Mouse (Mus musculus) c-Kit-negative CD71-positive TER-119-positive erythroid progenitor cells, embryonic 14.5 days (primary cell): ENCODE data around the gene Fez2.

Experiments
- DNase-seq: peaks from one replicate; pipeline ENCODE4 v3.0.0-alpha.2; 2013; ENCODE audit warnings: low read depth, low spot score

The Fez2 gene

DNA sequence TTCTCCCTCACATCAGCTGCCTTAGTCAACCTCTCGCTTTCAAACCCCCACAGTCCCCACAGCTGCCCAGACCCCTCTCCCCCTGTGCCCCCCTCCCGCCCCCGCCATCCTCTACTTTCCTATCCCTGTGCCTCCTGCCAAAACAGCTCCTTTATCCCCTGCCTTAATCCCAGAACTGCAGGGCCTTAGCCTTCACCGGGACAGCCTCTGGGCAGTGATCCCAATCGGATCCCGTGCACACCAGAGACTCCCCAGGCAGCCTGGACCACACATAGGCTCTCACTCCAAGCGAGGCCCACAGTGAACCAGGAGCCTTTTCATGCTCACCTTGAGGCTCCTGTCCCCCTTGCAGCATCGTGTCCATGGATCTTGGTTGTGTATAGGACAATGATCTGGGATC, 49.5 kb downstream of the Fez2 start:
- no peak for DNase-seq

GRCm38 (mm10) chr17:78366070-78366469, 51.9 kb downstream of the Fez2 start:
- DNase-seq, result no peak

- no peak for DNase-seq
These were observed 53.2 kb downstream of the Fez2 start for GRCm38 (mm10) chr17:78364555-78365302.

- no peak for DNase-seq
These were observed 55.8 kb downstream of the Fez2 start for GRCm38 (mm10) chr17:78361939-78362728.

- DNase-seq, result no peak
These were observed 59.7 kb downstream of the Fez2 start for GRCm38 (mm10) chr17:78358251-78358726.

- no peak for DNase-seq
These were observed 60.2 kb downstream of the Fez2 start for GRCm38 (mm10) chr17:78357753-78358152.

GRCm38 (mm10) chr17:78355611-78356010, 62.3 kb downstream of the Fez2 start:
- DNase-seq, result no peak

GRCm38 (mm10) chr17:78354871-78355270, 63.1 kb downstream of the Fez2 start:
- DNase-seq, result no peak

DNA sequence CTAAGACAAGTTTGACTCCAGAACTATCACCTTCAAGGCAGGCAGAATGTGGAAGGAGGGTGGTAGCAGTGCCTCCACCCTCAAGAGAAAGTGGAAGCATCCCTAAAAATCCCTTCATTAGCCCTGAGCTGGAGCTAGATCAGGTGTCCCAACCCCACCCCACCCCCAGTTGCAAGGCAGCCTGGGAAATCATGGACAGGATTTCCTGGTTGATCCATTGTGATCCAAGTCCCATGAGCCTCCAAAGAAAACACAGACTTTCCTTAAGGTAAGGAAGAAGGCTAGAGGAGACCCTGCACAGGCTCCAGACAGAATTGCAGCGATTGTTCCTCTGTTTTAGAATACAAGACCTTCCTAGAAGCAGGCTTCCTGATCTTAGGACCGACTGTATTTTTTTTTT, 63.5 kb downstream of the Fez2 start:
- DNase-seq, result no peak

GRCm38 (mm10) chr17:78352500-78352855, 65.5 kb downstream of the Fez2 start:
- DNase-seq, result no peak

- no peak for DNase-seq
These were observed 66.1 kb downstream of the Fez2 start for GRCm38 (mm10) chr17:78351676-78352499.

GRCm38 (mm10) chr17:78347111-78347801, 70.7 kb downstream of the Fez2 start:
- no peak for DNase-seq

DNA sequence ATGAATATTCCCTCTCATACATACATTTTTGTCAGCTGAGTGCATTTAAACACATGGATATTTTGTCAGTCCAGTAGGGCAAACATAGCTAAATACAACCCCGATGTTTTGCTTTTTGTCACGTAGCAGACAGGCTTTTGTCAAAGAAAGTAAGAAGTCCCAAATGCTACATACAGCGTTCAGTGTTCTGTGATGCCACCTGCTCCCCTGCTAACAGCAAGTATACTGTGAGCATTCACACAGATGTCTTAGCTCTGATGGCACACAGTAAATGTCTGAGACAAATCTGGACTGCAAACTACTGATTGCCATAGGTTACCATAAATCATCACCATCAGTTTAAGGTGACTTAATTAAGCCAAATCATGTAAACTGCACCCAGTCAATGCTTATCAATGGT, 74.3 kb downstream of the Fez2 start:
- DNase-seq, result no peak

GRCm38 (mm10) chr17:78335250-78335649, 82.7 kb downstream of the Fez2 start:
- no peak for DNase-seq

GRCm38 (mm10) chr17:78333275-78333674, 84.7 kb downstream of the Fez2 start:
- no peak for DNase-seq

GRCm38 (mm10) chr17:78331438-78331837, 86.5 kb downstream of the Fez2 start:
- no peak for DNase-seq

DNA sequence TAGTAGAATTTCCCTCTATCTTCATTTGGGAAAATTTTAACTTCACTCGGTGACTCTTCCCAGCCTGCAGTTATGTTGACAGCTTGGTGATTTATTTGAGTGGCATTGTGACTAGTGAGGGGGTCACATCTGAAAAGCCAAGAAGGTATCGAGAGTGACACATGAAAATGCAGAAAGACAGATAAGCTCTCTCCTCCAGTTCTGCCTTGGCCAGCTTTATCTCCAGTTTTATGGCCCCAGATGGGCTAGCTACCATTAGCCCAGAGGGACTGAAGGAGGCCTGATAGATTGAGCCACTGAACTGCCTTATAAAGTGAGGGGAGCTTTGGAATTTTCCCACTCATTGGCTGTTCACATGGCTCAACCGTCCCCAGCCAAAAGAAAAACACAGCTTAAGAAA, 89.7 kb downstream of the Fez2 start:
- DNase-seq, result peak; percentile 58

GRCm38 (mm10) chr17:78327187-78327586, 90.8 kb downstream of the Fez2 start:
- DNase-seq, result no peak

- no peak for DNase-seq
These were observed 91.6 kb downstream of the Fez2 start for GRCm38 (mm10) chr17:78326381-78326780.

- DNase-seq, result no peak
These were observed 92.1 kb downstream of the Fez2 start for GRCm38 (mm10) chr17:78325761-78326332.
